Mouse (Mus musculus): ENCODE measurements around the gene Teddm1a. TPM values are rescaled to one million over a fixed set of nuclear protein-coding genes. Genes with fewer than 3 reads are reported as not detected.

Teddm1a gene
- polyA plus RNA-seq, 1 experiment from 2014 or later: not detected

DNA sequence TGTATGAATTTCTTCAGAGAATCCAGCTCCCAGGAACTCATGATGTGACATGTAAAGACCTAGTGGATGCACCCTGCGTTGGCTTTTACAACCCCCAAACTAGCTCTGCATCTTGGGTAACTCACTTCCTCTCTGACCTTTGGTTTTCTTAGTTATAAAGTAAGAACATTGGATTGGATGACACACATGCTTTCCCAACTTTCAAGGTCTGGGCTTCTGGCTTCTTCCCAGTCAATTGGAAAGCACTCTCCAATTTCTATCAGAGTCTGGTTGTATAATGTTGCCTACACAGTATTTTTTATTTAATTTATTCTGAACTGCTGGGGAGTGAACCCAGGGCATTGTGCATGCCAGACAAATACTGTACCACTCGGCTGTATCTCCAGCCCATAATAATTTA lies 38.9 kb downstream of the Teddm1a start:
- 91% methylated on average over 2 of the region's 2 CpGs for WGBS
- no peak for ATAC-seq (ENCODE audit: low FRiP score)

DNA sequence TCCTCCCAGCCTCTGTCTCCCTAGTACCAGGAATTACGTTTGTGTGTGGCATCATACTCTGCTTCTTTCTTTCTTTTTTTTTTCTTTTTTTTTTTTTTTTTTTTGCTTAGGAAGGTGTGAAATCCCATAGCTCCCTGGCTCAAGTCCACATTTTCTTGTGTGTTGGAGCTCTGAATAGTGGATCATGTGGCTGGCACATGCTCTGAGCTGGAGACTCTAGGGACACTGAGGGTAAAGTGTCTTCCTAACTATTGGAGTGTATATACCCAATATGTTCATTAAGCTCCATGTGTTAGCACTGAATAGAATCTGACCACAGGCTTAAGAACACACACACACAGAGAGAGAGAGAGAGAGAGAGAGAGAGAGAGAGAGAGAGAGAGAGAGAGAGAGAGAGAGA lies 42.2 kb downstream of the Teddm1a start:
- DNase-seq (ENCODE audit: low spot score) (no peak), ATAC-seq (ENCODE audit: low FRiP score) (no peak)
- H3K4me1 ChIP-seq (replicated peaks; ENCODE audit: control insufficient read depth, insufficient read depth, low read length): no peaks in the 10 kb centered on the region
- H3K4me2 ChIP-seq (replicated peaks; ENCODE audit: low read depth, low read length): no peak overlapping the region
- 75% methylated on average over 1 of the region's 1 CpGs for WGBS
- H3K27ac ChIP-seq (ENCODE audit: low read depth, low read length): no peak overlapping the region
- no peak overlapping the region for H3K9ac ChIP-seq (ENCODE audit: low read depth, low read length)
- no peak overlapping the region for H3K4me3 ChIP-seq (ENCODE audit: low read depth, low read length)
- H3K36me3 ChIP-seq (ENCODE audit: control insufficient read depth, insufficient read depth, low read length): no peaks in the 10 kb centered on the region
- H3K27me3 ChIP-seq (ENCODE audit: control insufficient read depth, insufficient read depth, low read length): no peaks in the 10 kb centered on the region
- H3K9me3 ChIP-seq (ENCODE audit: control insufficient read depth, low read length): no peaks in the 10 kb centered on the region

More for the DNA sequence above, 38.9 kb downstream of the Teddm1a start:
- H3K27me3 ChIP-seq (ENCODE audit: control insufficient read depth, insufficient read depth, low read length): no peaks in the 10 kb centered on the region
- DNase-seq (ENCODE audit: low spot score): no peak
- no peaks in the 10 kb centered on the region for H3K4me1 ChIP-seq (replicated peaks; ENCODE audit: control insufficient read depth, insufficient read depth, low read length)
- no peak overlapping the region for H3K4me2 ChIP-seq (replicated peaks; ENCODE audit: low read depth, low read length)
- no peak overlapping the region for H3K27ac ChIP-seq (ENCODE audit: low read depth, low read length)
- no peak overlapping the region for H3K4me3 ChIP-seq (ENCODE audit: low read depth, low read length)
- H3K9ac ChIP-seq (ENCODE audit: low read depth, low read length): no peak overlapping the region
- H3K36me3 ChIP-seq (ENCODE audit: control insufficient read depth, insufficient read depth, low read length): no peaks in the 10 kb centered on the region
- no peaks in the 10 kb centered on the region for H3K9me3 ChIP-seq (ENCODE audit: control insufficient read depth, low read length)

DNA sequence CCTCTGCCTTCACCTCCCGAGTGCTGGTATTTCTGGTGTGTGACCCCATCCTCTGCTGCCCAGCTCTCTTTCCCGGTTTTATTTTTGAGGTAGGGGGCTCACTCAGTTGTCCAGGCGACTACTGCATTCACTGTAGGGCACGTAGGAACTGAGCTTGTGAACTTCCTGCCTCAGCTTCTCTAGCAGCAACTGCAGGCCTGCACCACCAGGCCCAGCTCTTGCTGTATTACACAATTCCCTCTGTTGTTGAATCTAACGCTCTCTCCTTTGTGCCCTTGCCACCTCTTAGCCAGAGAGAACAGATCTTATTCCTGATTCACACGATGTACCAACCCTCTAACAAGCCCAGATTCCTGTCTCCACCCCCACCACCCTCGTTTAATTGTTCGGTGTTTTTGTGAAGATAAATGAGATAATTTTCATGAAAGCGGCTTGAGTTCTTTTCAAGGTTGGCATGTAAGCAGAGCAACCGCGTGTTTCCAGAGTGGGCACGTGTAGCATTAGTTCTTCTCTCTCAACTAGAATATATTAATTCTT lies 44.4 kb downstream of the Teddm1a start:
- Histone ChIP-seq H3K9ac (ENCODE audit: low read depth, low read length) (no peak overlapping the region), H3K36me3 (ENCODE audit: control insufficient read depth, insufficient read depth, low read length) (no peaks in the 10 kb centered on the region), H3K9me3 (ENCODE audit: control insufficient read depth, low read length) (no peaks in the 10 kb centered on the region), H3K4me1 (replicated peaks; ENCODE audit: control insufficient read depth, insufficient read depth, low read length) (no peaks in the 10 kb centered on the region), H3K4me3 (ENCODE audit: low read depth, low read length) (no peak overlapping the region), H3K27ac (ENCODE audit: low read depth, low read length) (no peak overlapping the region), H3K27me3 (ENCODE audit: control insufficient read depth, insufficient read depth, low read length) (no peaks in the 10 kb centered on the region), H3K4me2 (replicated peaks; ENCODE audit: low read depth, low read length) (no peak overlapping the region)
- 82% methylated on average over 12 of the region's 12 CpGs for WGBS
- no peak for ATAC-seq (ENCODE audit: low FRiP score)
- DNase-seq (ENCODE audit: low spot score): no peak

- Histone ChIP-seq H3K27ac (ENCODE audit: low read depth, low read length) (no peak overlapping the region), H3K9ac (ENCODE audit: low read depth, low read length) (no peak overlapping the region), H3K4me2 (replicated peaks; ENCODE audit: low read depth, low read length) (no peak overlapping the region), H3K4me1 (replicated peaks; ENCODE audit: control insufficient read depth, insufficient read depth, low read length) (no peaks in the 10 kb centered on the region), H3K4me3 (ENCODE audit: low read depth, low read length) (no peak overlapping the region), H3K9me3 (ENCODE audit: control insufficient read depth, low read length) (no peaks in the 10 kb centered on the region), H3K36me3 (ENCODE audit: control insufficient read depth, insufficient read depth, low read length) (no peaks in the 10 kb centered on the region), H3K27me3 (ENCODE audit: control insufficient read depth, insufficient read depth, low read length) (no peaks in the 10 kb centered on the region)
- DNase-seq (ENCODE audit: low spot score): no peak
- 92% methylated on average over 2 of the region's 2 CpGs for WGBS
- no peak for ATAC-seq (ENCODE audit: low FRiP score)
Observed at GRCm38 (mm10) chr1:153937025-153937424, 45.5 kb downstream of the Teddm1a start.

DNA sequence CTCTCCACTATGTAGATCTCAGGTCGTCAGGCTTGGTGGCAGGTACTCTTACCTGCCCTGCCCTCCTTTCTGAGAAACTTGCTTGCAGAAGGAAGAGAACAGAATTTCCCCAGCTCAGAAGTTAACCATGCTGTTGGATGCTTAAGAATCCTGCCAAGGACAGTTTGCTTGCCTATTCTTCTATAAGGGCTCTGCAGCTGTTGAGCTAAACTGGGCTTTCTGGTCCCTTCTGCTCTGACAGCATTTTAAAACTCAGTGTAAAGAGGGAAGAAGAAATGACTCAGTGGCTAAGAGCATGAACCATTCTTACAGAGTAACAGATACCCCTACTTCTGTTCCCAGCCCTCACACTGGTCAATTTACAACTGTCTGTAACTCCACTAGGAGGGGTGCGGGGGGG lies 49.4 kb downstream of the Teddm1a start:
- H3K36me3 ChIP-seq (ENCODE audit: control insufficient read depth, insufficient read depth, low read length): no peaks in the 10 kb centered on the region
- H3K27me3 ChIP-seq (ENCODE audit: control insufficient read depth, insufficient read depth, low read length): no peaks in the 10 kb centered on the region
- DNase-seq (ENCODE audit: low spot score): no peak
- H3K27ac ChIP-seq (ENCODE audit: low read depth, low read length): no peak overlapping the region
- no peaks in the 10 kb centered on the region for H3K9me3 ChIP-seq (ENCODE audit: control insufficient read depth, low read length)
- ATAC-seq (ENCODE audit: low FRiP score): no peak
- no peak overlapping the region for H3K4me3 ChIP-seq (ENCODE audit: low read depth, low read length)
- no peaks in the 10 kb centered on the region for H3K4me1 ChIP-seq (replicated peaks; ENCODE audit: control insufficient read depth, insufficient read depth, low read length)
- H3K4me2 ChIP-seq (replicated peaks; ENCODE audit: low read depth, low read length): no peak overlapping the region
- no peak overlapping the region for H3K9ac ChIP-seq (ENCODE audit: low read depth, low read length)
- 85% methylated on average over 2 of the region's 2 CpGs for WGBS

Other genes starting within 250 kb of the Teddm1a start
- gene Rgs8, start 238.7 kb upstream of the Teddm1a start, polyA plus RNA-seq (2014; fragmentation: Nextera tagmentation; extraction: Ambion mirVana): 5.8 and 7.9 TPM in 2 replicates
- 7.8 and 11.0 TPM in 2 replicates for gene Rgs16, start 151.4 kb upstream of the Teddm1a start, polyA plus RNA-seq (2014; fragmentation: Nextera tagmentation; extraction: Ambion mirVana)
- 31.4 and 40.3 TPM in 2 replicates for gene Rnasel, start 142.3 kb upstream of the Teddm1a start, polyA plus RNA-seq (2014; fragmentation: Nextera tagmentation; extraction: Ambion mirVana)
- gene Rgsl1, start 47.6 kb upstream of the Teddm1a start, polyA plus RNA-seq (2014; fragmentation: Nextera tagmentation; extraction: Ambion mirVana): 0.08 TPM in 1 of 2 replicates, not detected in the other
- 0.31 and 0.33 TPM in 2 replicates for gene Teddm1b, start 17.4 kb upstream of the Teddm1a start, polyA plus RNA-seq (2014; fragmentation: Nextera tagmentation; extraction: Ambion mirVana)
- gene Glul, start 8.2 kb downstream of the Teddm1a start, polyA plus RNA-seq (2014; fragmentation: Nextera tagmentation; extraction: Ambion mirVana): 130 and 143 TPM in 2 replicates
- gene Teddm2, start 8.5 kb downstream of the Teddm1a start, polyA plus RNA-seq (2014; fragmentation: Nextera tagmentation; extraction: Ambion mirVana): 0.49 and 0.51 TPM in 2 replicates

Measured in hindbrain, embryonic 11.5 days (tissue).